Mouse (Mus musculus): ENCODE measurements at regions not wholly inside any gene's neighbourhood (a gene's known extent, or its start where the extent isn't known, plus 50 kb on each side); places are given as distances from the start of the nearest gene placed in this dataset.
A peak's percentile ranks its signal among the peaks of the same experiment; 100 is the strongest.
"Not testable (repeated sequence)": the region's sequence is repeated elsewhere in the genome, so short reads cannot be mapped to it uniquely, and the experiment has no call there.

GRCm38 (mm10) chr7:63996581-63997098 lies 57.9 kb upstream of the Klf13 start:
- no peak for DNase-seq

- DNase-seq, result peak; percentile 28
These were observed 56.7 kb upstream of the Klf13 start for GRCm38 (mm10) chr7:63995255-63995980.

- not testable (repeated sequence) for DNase-seq
These were observed 56.1 kb upstream of the Klf13 start for GRCm38 (mm10) chr7:63994769-63995168.

DNA sequence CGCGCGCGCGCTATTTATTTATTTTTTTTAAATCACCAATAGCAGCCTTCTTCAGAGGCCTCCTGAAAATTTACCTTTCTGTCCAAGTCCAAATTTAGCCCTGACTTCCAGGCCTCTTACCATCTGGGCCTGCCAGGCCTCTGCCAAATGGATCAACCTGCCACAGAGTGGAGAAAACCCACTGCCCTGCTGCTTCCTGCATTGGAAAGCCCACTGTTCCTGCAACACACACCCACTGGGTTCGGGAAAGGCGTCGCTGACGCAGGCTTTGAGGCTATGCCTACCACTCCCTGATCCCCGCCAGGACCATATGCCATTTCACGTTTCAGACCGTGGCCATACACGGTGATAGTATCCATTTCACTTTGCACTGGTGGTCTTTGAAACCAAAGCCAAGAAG lies 53.4 kb upstream of the Klf13 start:
- no peak for DNase-seq

GRCm38 (mm10) chr7:63991085-63992010 lies 52.6 kb upstream of the Klf13 start:
- no peak for DNase-seq

- no peak for DNase-seq
These were observed 51.8 kb upstream of the Klf13 start for GRCm38 (mm10) chr7:63990312-63991028.

GRCm38 (mm10) chr7:63989736-63990135 lies 51.0 kb upstream of the Klf13 start:
- DNase-seq, result no peak
